8 mouse cellular contexts compared by ENCODE assay signal in the genomic region with DNA sequence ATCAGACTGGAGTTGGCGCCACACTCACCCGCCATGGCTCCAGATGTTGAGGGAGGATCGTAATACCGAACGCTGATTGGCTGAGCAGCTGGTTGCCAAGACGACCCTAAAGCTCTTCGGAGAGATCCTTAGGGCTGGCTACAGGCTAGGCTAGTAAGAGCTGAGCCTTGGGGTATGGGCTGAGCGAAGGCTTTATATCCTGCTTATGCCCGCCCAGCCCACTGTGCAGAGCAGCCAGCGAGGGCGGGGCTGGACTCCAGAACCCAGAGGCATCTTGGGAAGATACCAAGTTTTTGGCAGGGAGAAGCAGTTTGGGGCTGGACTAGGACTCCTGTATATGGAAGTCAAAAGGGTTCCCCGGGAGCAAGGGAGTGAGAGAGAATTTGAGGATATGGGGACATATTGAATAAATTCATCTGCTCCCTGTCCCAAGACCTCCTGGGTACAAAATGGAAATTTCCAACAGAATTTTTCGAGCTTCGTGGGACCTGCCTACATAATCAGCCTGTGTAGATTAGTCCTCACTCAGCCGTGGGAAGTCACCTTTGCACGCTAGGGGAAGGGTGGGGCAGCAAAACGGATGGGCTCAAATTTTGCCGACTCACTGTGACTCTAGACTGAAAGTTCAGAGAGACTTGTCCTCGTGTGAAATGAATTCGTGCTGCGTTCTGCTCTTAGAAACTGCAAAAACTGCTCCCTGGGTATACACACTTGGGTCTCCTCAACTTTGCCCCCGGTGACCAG. TPM values are rescaled to one million over a fixed set of nuclear protein-coding genes. Genes with fewer than 3 reads are reported as not detected.
DNase-seq lines count a peak whose midpoint lies in the region; ATAC-seq and TF ChIP-seq lines count a peak whose summit lies in the region.

Gene Nqo1, minus strand, starts transcription at position 169 of the 744 bp plus-strand sequence.

- intact Hi-C loops in heart, postnatal 10 days (cut with DNase I), result no loop called here

- peak within 1 kb of the TSS; percentile 55 for H3K4me2 ChIP-seq in forebrain, embryonic 14.5 days (ENCODE audit: low read length)
- peak within 1 kb of the TSS; percentile 78 for H3K4me2 ChIP-seq in liver, embryonic 15.5 days
- peak within 1 kb of the TSS; percentile 43 for H3K4me2 ChIP-seq in neural tube, embryonic 11.5 days (ENCODE audit: low read depth)
- peak within 1 kb of the TSS; percentile 57 for H3K4me2 ChIP-seq in stomach, postnatal 0 days (replicated peaks; ENCODE audit: low read depth)

- H3K4me3 ChIP-seq in forebrain, embryonic 14.5 days (ENCODE audit: low read depth, low read length), result peak within 1 kb of the TSS; percentile 23
- H3K4me3 ChIP-seq in liver, embryonic 15.5 days (replicated peaks), result peak within 1 kb of the TSS; percentile 62
- peak within 1 kb of the TSS; percentile 16; the same call in 1 of the 2 replicates for H3K4me3 ChIP-seq in neural tube, embryonic 11.5 days (ENCODE audit: low read depth, low read length)
- peak within 1 kb of the TSS; percentile 35 for H3K4me3 ChIP-seq in stomach, postnatal 0 days (ENCODE audit: low read depth, low read length)

- peak within 1 kb of the TSS; percentile 29; the same call in 1 of the 2 replicates for H3K9ac ChIP-seq in forebrain, embryonic 14.5 days (ENCODE audit: low read length)
- peak within 1 kb of the TSS; percentile 64 for H3K9ac ChIP-seq in liver, embryonic 15.5 days
- H3K9ac ChIP-seq in neural tube, embryonic 11.5 days (ENCODE audit: low read length), result no peak within 1 kb of the TSS; the same call in 1 of the 2 replicates
- peak within 1 kb of the TSS; percentile 45; the same call in 1 of the 2 replicates for H3K9ac ChIP-seq in stomach, postnatal 0 days (ENCODE audit: low read length)

- TF ChIP-seq CTCF in stomach, postnatal 0 days (IDR thresholded peaks at IDR 0.05; ENCODE audit: low read depth), result no peak

- peaks cover 6% of the 10 kb centered on the region for H3K4me1 ChIP-seq in forebrain, embryonic 14.5 days (ENCODE audit: control insufficient read depth, insufficient read depth, low read length)
- peaks cover 49% of the 10 kb centered on the region for H3K4me1 ChIP-seq in liver, embryonic 15.5 days (replicated peaks)
- peaks cover 5% of the 10 kb centered on the region; the same call in 1 of the 2 replicates for H3K4me1 ChIP-seq in neural tube, embryonic 11.5 days (ENCODE audit: control insufficient read depth, insufficient read depth, low read length)
- H3K4me1 ChIP-seq in stomach, postnatal 0 days (replicated peaks; ENCODE audit: control insufficient read depth, insufficient read depth), result no peaks in the 10 kb centered on the region

- peak; percentile 99 for DNase-seq in ES-CJ7 (ENCODE audit: low read depth, low spot score)
- DNase-seq in cerebellum, adult 11 months, result peak; percentile 46
- DNase-seq in forebrain, embryonic 14.5 days (ENCODE audit: low spot score), result peak; percentile 87
- DNase-seq in heart, postnatal 10 days, result peak; percentile 87
- peak; percentile 82 to 90 for DNase-seq in kidney, postnatal 4 days
- DNase-seq in neural tube, embryonic 11.5 days (ENCODE audit: low spot score), result peak; percentile 84
- peak; percentile 86 for DNase-seq in stomach, postnatal 0 days (ENCODE audit: low spot score)

- 12% methylated on average over 22 of the region's 22 CpGs for WGBS in forebrain, embryonic 14.5 days
- WGBS in liver, embryonic 15.5 days (ENCODE audit: insufficient replicate concordance), result 5% methylated on average over 22 of the region's 22 CpGs
- WGBS in neural tube, embryonic 11.5 days, result 17% methylated on average over 22 of the region's 22 CpGs
- WGBS in stomach, postnatal 0 days, result 8% methylated on average over 22 of the region's 22 CpGs

- peak; percentile 43 for TF ChIP-seq EP300 in stomach, postnatal 0 days (optimal IDR thresholded peaks at IDR 0.05)

- no peaks in the 10 kb centered on the region for H3K9me3 ChIP-seq in forebrain, embryonic 14.5 days (replicated peaks; ENCODE audit: control insufficient read depth, low read length)
- H3K9me3 ChIP-seq in liver, embryonic 15.5 days (replicated peaks), result no peaks in the 10 kb centered on the region
- no peaks in the 10 kb centered on the region for H3K9me3 ChIP-seq in neural tube, embryonic 11.5 days (ENCODE audit: control insufficient read depth, low read length)
- no peaks in the 10 kb centered on the region for H3K9me3 ChIP-seq in stomach, postnatal 0 days (ENCODE audit: control insufficient read depth, low read length)

- no peak within 1 kb of the TSS for H3K27ac ChIP-seq in forebrain, embryonic 14.5 days (ENCODE audit: low read depth, low read length)
- H3K27ac ChIP-seq in liver, embryonic 15.5 days (replicated peaks), result peak within 1 kb of the TSS; percentile 99
- H3K27ac ChIP-seq in neural tube, embryonic 11.5 days (ENCODE audit: low read depth, low read length), result no peak within 1 kb of the TSS
- H3K27ac ChIP-seq in stomach, postnatal 0 days (replicated peaks), result peak within 1 kb of the TSS; percentile 83

- no peaks in the 10 kb centered on the region for H3K36me3 ChIP-seq in forebrain, embryonic 14.5 days (ENCODE audit: control insufficient read depth, insufficient read depth, low read length)
- no peaks in the 10 kb centered on the region for H3K36me3 ChIP-seq in liver, embryonic 15.5 days (replicated peaks)
- H3K36me3 ChIP-seq in neural tube, embryonic 11.5 days (ENCODE audit: control insufficient read depth, insufficient read depth, low read length), result no peaks in the 10 kb centered on the region
- no peaks in the 10 kb centered on the region for H3K36me3 ChIP-seq in stomach, postnatal 0 days (ENCODE audit: control insufficient read depth, insufficient read depth, low read length)

- H3K27me3 ChIP-seq in forebrain, embryonic 14.5 days (replicated peaks; ENCODE audit: control insufficient read depth, insufficient read depth, low read length), result no peaks in the 10 kb centered on the region
- H3K27me3 ChIP-seq in liver, embryonic 15.5 days, result no peaks in the 10 kb centered on the region
- no peaks in the 10 kb centered on the region for H3K27me3 ChIP-seq in neural tube, embryonic 11.5 days (ENCODE audit: control insufficient read depth, insufficient read depth, low read length)
- no peaks in the 10 kb centered on the region for H3K27me3 ChIP-seq in stomach, postnatal 0 days (ENCODE audit: control insufficient read depth, insufficient read depth, low read length)

- peak; percentile 94 for ATAC-seq in forebrain, embryonic 14.5 days
- ATAC-seq in liver, embryonic 15.5 days (ENCODE audit: insufficient read depth), result peak; percentile 96
- ATAC-seq in neural tube, embryonic 11.5 days (ENCODE audit: insufficient read depth, low FRiP score, low TSS enrichment), result peak; percentile 76
- peak; percentile 94 for ATAC-seq in stomach, postnatal 0 days (ENCODE audit: low FRiP score, low TSS enrichment)

RNA-seq across cellular contexts. Expression of gene Nqo1, which starts in this region (rescaled TPM):
- 5.1 TPM in 2 replicates for polyA plus RNA-seq in forebrain, embryonic 14.5 days (2014; fragmentation: Nextera tagmentation; extraction: Ambion mirVana)
- total RNA-seq in heart, postnatal 10 days (2021), result 10 to 100 TPM; 14.8 to 17.0 TPM
- polyA plus RNA-seq in liver, embryonic 15.5 days (2015; fragmentation: Nextera tagmentation; extraction: Ambion mirVana), result 14.0 and 15.0 TPM in 2 replicates
- 5.1 and 5.9 TPM in 2 replicates for polyA plus RNA-seq in neural tube, embryonic 11.5 days (2014; fragmentation: Nextera tagmentation; extraction: Ambion mirVana)
- 777 and 946 TPM in 2 replicates for polyA plus RNA-seq in stomach, postnatal 0 days (2015; fragmentation: Nextera tagmentation; extraction: Ambion mirVana)

Comparison
In these comparisons a context has a peak if more than half of its experiments do, and no peak if none do; other contexts are left out.
1. RNA of gene Nqo1 (polyA plus RNA-seq): 777 to 946 TPM in stomach, postnatal 0 days; 14.0 to 15.0 TPM in liver, embryonic 15.5 days, 5.1 to 5.9 TPM in neural tube, embryonic 11.5 days and 5.1 TPM in forebrain, embryonic 14.5 days; every median in the first group is over 10 times any median in the second.
2. DNase-seq: peak in every context shown above with its lines; median percentile 99 in ES-CJ7; 87 in forebrain, embryonic 14.5 days; 87 in heart, postnatal 10 days; 86 in kidney, postnatal 4 days; 86 in stomach, postnatal 0 days; 84 in neural tube, embryonic 11.5 days; 46 in cerebellum, adult 11 months.
3. H3K27ac ChIP-seq: peak in liver, embryonic 15.5 days (single experiment) and stomach, postnatal 0 days (single experiment); none in forebrain, embryonic 14.5 days (single experiment) and neural tube, embryonic 11.5 days (single experiment).
4. Peak in every context shown above with its lines, with median percentiles within 50 percentile points of each other: ATAC-seq, H3K4me2 ChIP-seq and H3K4me3 ChIP-seq.